Mouse (Mus musculus): ENCODE results near the gene Sh3tc1.

The Sh3tc1 gene

DNA sequence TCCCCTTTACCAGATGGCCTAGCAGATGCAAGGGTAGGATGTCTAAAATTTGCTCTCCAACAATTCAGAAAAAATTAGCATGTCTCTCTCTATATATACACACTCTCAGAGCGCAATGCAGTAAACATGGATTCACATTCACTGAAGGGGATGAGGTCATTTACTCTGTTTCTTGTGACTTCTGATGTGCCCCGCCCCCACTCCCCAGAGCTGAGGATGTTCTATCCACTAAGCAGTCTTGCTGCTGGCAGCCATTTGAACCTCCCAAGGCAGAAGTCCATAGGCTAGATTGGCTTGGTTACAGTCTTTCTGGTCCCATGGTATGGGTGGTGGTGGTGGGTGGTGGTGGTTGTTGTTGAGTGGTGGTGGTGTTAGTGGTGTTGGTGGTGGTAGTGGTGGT is 17.9 kb downstream of the Sh3tc1 start:
- DNase-seq (ENCODE audit: low spot score), result no peak

- DNase-seq (ENCODE audit: low spot score), result no peak
These were observed 19.9 kb downstream of the Sh3tc1 start for GRCm38 (mm10) chr5:35719880-35720279.

- no peak for DNase-seq (ENCODE audit: low spot score)
These were observed 20.4 kb downstream of the Sh3tc1 start for GRCm38 (mm10) chr5:35719343-35719742.

DNA sequence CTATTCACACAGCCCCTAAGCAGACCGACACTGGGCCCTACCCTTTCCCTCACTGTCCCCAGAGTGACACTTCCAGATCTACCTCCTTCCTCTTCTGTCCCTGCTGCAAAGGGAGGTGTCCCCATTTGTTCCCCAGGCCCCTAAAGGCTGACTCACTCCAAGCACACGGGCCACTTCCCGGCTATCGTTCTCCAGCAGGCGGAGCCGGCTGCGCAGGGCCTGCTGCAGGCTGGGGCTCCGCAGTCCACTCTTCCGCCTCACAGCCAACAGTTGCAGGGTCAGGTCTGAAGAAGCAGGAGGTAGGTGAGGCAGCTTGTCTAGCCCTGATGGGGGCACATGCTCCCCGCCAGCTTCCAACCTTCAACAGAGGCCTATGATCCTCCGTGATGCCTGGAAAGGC is 21.0 kb downstream of the Sh3tc1 start:
- no peak for DNase-seq (ENCODE audit: low spot score)

DNA sequence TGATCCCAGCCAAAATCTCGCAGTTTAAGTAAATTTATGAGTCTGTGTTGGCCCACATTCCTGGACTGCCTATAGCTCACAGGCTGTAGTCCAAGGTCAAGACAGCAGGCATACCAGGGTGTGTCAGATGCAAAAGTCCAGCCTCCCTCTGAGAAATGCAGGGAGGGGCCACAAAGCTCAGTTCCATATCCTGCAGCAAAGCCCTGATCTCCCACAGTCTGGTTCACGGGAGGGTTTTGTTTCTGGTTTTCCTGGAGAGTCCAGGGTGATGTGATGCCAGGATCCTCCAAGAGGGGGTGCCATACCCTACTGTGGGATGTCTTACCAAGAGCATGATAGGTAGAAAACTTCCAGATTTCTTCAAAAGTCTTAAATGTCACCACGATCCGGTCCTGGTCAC is 21.8 kb downstream of the Sh3tc1 start:
- peak; percentile 55 for DNase-seq (ENCODE audit: low spot score)

DNA sequence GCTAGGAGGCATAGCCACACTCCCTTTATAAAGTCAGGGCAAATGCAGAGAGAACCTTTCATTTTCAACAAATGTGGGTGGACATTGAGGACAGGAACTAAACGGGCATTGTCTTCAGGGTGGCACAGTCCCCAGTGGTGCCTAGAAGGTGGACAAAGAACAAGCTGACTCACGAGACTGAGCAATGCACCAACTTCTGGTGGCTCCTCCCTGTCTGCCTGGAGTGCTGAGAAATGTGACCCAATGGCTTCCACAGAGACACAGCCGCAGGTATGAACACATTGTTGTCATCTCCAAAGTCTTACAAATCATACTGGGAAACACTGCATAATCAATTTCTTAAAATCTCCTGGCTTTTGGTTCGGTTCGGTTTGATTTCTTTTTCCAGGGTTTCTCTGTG is 22.3 kb downstream of the Sh3tc1 start:
- no peak for DNase-seq (ENCODE audit: low spot score)

- DNase-seq (ENCODE audit: low spot score), result peak; percentile 89
These were observed 26.0 kb downstream of the Sh3tc1 start for GRCm38 (mm10) chr5:35713649-35714354.

DNA sequence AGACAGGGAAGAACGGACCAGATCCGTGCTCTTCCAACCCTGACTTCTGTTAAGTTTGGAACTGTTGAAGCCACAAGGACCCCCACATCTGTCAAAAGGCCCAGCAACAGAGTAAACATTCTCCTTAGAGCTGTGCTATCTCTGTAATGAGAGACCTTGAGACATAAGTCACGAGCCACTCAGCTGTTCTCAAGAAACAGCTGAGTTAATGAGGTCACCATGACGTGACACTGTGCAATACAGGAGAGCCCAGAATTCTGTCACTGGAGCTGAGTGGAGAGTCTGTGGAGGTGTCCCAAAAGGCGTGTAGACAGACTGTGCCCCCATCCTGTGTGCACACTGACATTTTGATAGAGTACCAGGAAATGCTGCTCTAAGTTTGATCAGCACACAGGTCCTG is 27.3 kb downstream of the Sh3tc1 start:
- DNase-seq (ENCODE audit: low spot score), result no peak

DNA sequence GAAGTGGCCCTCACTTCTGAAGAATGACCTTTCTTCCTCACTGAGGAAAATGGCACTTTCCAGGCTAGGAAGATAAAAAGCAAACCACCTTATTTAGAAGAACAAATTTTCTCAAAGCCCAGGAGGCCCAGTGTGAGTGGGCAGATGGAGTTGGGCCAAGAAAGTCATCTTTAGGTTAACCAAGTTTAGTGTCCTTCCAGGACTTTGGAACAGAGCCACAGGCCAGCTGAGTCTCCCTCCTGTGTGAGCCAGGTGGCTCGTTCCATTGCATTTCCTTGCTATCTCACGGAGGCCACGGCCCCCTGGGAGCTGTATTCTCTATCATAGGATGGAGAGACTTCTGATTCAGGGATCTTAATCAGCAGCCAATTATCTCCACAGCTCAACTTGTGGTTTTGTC is 28.9 kb downstream of the Sh3tc1 start:
- no peak for DNase-seq (ENCODE audit: low spot score)

DNA sequence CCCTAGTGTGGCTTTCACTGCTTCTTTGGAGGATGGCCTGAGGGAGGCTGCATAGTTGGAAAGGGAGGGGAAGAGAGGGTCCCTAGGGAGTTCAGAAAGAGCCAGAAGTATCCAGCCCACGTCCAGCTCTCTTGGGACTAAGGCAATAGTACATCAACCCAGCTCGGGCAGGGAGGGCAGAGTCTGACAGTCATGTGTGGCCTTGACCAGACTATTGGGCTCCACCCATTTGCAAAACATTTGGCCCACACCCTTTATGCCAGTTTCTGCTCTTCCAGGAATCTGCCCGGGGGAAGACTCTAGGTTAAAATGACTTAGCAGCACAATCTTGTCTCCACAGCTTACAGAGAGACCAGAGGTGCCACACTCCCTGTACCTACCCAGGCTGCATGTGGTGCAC is 29.3 kb downstream of the Sh3tc1 start:
- DNase-seq (ENCODE audit: low spot score), result no peak

- DNase-seq (ENCODE audit: low spot score), result no peak
These were observed 34.4 kb downstream of the Sh3tc1 start for GRCm38 (mm10) chr5:35705411-35705810.

- DNase-seq (ENCODE audit: low spot score), result no peak
These were observed 36.0 kb downstream of the Sh3tc1 start for GRCm38 (mm10) chr5:35703814-35704213.

DNA sequence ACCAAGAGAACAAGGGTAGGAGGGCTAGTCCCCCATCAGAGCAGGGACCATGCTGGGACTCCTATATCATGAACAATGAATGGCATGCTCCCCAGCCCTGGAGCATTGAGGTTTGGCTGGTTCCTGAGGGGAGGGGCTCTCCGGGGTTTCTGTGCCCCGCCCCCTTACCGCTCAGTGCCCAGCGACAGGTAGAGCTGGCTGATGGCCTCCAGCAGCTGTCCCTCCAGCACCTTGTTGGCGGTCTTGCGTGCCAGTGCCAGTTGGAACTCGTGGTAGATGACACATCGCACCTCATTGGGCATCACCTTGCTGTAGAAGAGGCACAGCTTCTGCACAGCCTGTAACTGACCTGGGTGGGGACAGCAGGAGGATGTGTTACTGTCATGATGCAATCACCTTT is 36.6 kb downstream of the Sh3tc1 start:
- DNase-seq (ENCODE audit: low spot score), result no peak

DNA sequence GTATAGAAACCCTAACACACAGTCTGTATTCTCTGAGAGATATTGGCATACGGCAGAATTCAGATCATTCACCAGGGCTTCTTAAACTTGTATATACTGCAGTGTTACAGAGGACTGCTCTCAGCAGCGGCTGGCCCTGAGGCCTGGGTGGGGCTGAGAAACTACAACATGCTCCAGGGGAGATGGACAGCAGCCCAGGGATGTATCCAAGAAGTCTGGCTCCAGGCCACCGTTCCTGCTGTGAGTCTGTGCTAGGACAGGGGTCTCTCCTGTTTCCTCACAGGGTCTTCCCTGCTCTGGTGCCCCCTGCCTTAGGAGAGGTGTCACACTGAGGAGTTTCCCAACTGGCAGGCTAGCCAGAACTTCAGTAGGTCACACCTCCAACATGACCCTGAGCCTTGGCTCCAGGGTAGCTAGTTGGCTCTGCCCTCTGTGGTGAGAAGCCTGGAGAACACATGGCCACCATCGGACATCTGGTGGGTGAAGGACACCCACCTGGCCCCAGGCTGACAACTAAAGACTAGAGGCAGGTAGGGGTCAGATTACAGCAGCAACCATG is 37.1 kb downstream of the Sh3tc1 start:
- no peak for DNase-seq (ENCODE audit: low spot score)

DNA sequence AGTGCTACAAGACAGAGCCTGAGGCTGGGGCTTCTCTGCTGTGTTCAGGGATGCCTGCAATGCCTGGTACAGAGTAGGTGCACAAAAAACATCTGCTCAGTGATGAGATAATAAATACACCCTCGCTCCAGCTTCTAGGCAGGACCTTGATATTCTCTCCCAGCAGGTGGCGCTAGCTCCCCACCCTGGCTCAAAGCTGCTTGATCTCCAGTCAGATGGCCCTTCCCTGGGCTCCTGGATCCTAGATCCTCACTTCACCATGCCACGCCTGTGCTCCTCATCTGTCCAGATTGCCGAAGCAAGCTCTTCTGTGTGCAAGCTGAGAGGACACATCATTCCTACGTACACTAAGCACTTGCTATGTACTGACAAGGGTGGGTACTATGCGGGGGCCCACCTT is 38.7 kb downstream of the Sh3tc1 start:
- DNase-seq (ENCODE audit: low spot score), result peak; percentile 81

- peak; percentile 63 for DNase-seq (ENCODE audit: low spot score)
These were observed 44.0 kb downstream of the Sh3tc1 start for GRCm38 (mm10) chr5:35695815-35696214.

- no peak for DNase-seq (ENCODE audit: low spot score)
These were observed 46.1 kb downstream of the Sh3tc1 start for GRCm38 (mm10) chr5:35693638-35694037.

GRCm38 (mm10) chr5:35691246-35691645 is 48.5 kb downstream of the Sh3tc1 start:
- no peak for DNase-seq (ENCODE audit: low spot score)

DNA sequence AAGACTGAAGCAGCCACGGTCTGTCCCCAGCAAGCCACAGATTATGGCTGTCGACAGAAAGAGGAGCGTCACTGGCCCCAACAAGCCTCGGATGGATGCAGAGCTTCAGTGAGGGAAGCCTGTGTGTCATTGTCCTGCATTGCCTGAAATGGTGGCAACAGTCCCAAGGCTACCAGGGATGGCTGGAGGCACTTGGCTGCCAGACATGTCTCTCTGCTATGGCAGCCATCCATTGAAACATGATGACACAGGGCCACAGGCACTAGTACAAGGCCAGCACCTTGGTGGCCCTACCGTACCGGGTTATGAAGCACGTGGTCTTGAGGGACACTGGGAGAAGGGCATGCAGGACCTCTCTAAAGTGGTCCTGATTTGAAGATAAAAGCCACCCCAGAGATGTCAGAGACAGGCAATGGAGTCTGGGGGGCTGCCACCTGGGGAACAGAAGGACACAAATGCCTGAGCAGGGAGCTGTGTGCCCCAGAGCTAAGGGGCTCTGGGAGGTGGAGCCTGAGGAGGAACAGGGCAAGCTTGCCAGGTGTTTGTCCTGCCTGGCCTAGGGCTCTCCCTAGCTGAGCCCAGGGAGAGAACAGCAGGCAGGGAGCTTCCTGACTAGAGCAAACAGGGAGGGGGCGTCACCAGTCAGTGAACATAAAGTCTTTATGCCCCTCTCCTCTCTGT is 49.2 kb downstream of the Sh3tc1 start:
- no peak for DNase-seq (ENCODE audit: low spot score)

DNA sequence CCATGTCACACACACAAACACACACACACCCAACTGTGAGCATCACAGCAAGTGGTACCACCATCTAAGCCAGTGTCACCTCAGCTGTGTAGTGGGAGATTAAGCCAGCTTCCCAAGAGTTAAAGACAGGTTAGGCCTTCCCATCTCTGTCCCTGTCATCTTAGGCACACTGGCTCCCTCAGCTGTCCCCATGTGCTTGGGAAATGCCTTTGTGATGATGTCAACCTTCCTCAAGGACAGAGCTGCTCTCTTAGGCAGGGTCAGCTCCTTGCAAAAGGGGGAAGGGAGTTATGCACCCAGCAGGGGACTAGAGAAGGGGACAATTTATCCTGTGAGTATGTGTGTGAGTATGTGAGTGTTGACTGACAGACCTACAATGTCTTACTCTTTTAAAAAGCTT is 50.4 kb downstream of the Sh3tc1 start:
- DNase-seq (ENCODE audit: low spot score), result no peak

GRCm38 (mm10) chr5:35688851-35689250 is 50.9 kb downstream of the Sh3tc1 start:
- DNase-seq (ENCODE audit: low spot score), result no peak

DNA sequence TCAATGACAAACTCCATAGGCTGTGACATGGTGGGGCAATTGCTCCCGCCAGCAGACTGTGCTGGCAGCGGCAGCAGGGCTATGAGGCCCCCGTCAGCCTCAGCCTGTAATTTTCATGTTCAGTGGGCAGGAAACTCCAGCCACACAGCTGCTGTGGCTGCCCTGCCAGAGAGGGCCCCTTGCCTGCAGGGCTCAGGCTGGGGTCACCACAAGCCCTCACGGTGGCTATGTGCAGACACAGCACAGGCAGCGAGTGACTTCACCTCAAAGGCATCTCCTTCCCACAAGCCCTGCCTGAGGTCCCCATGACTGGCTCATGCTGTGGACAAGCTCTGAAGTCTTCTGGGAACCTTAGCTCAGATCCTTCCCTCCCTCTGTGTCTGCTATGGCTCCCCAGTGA is 52.7 kb downstream of the Sh3tc1 start:
- no peak for DNase-seq (ENCODE audit: low spot score)

DNA sequence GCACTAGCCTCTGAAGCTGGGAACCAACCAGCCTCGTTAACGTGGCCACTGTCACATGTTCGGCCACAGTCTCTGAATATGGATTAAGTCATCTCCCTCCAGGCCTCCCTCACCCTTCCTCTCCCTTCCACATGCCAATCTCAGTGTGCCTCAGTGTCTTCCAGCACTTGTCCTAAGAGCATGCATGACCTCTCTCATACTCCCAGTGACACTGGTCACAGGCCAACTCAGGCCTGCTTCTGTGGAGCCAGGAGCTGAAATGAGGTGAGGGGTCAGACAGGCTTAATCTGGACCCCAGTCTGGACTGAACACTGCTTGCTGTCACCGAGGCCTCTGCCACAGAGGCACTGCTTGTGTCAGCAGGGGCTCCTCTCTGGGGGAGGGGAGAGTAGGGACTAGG is 53.5 kb downstream of the Sh3tc1 start:
- no peak for DNase-seq (ENCODE audit: low spot score)

DNA sequence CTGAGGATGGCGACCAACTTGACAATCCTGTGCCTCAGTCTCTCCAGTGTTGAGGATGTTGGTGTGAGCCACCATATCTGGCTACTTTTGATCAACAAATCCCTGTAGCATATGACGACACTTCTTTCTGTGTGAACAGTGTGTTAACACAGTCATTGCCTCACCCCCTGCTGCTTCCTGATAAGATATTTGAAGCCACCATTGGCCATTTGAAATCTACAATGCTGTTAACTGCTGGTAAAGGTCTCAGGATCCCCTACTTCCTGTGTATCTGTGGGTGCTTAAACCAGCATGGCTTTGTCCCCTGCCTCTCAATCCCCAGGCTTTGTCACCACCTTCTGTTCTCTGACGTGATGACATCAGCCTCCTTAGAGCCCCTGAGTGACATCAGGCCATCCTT is 54.7 kb downstream of the Sh3tc1 start:
- DNase-seq (ENCODE audit: low spot score), result no peak
